Mouse (Mus musculus): ENCODE data around the gene Tbx19. TPM values are rescaled to one million over a fixed set of nuclear protein-coding genes. Genes with fewer than 3 reads are reported as not detected.

The Tbx19 gene
- polyA plus RNA-seq, 1 experiment from 2014 or later: not detected

Other genes with a start within 250 kb of the Tbx19 start
- gene Xcl1, start 225.2 kb downstream of the Tbx19 start, polyA plus RNA-seq (2015; fragmentation: Nextera tagmentation; extraction: Ambion mirVana): not detected in 2 replicates
- 19.4 and 20.4 TPM in 2 replicates for gene Sft2d2, start 33.7 kb upstream of the Tbx19 start, polyA plus RNA-seq (2015; fragmentation: Nextera tagmentation; extraction: Ambion mirVana)
- gene Tiprl, start 76.2 kb upstream of the Tbx19 start, polyA plus RNA-seq (2015; fragmentation: Nextera tagmentation; extraction: Ambion mirVana): 78.9 and 92.6 TPM in 2 replicates
- gene Gpr161, start 135.0 kb upstream of the Tbx19 start, polyA plus RNA-seq (2015; fragmentation: Nextera tagmentation; extraction: Ambion mirVana): 0.57 and 0.59 TPM in 2 replicates

Data from heart, embryonic 13.5 days (tissue).